Mouse (Mus musculus) sigmoid colon, adult 10 weeks (tissue): ENCODE data around the gene Arpc4. TPM values are rescaled to one million over a fixed set of nuclear protein-coding genes. Genes with fewer than 3 reads are reported as not detected.

ENCODE experiments used
- polyA plus RNA-seq: library from polyadenylated mRNA; stranded (reverse); fragments of 350-450 nt; fragmentation: Illumina TruSeq; extraction: RNeasy Lipid Tissue Mini Kit (QIAGEN cat#74804); gene quantifications from one replicate; pipeline ENCODE4 v1.2.3, GENCODE M21; 2014; ENCODE audit warnings: low read depth, low replicate concordance

The Arpc4 gene
- 110 TPM for polyA plus RNA-seq

DNA sequence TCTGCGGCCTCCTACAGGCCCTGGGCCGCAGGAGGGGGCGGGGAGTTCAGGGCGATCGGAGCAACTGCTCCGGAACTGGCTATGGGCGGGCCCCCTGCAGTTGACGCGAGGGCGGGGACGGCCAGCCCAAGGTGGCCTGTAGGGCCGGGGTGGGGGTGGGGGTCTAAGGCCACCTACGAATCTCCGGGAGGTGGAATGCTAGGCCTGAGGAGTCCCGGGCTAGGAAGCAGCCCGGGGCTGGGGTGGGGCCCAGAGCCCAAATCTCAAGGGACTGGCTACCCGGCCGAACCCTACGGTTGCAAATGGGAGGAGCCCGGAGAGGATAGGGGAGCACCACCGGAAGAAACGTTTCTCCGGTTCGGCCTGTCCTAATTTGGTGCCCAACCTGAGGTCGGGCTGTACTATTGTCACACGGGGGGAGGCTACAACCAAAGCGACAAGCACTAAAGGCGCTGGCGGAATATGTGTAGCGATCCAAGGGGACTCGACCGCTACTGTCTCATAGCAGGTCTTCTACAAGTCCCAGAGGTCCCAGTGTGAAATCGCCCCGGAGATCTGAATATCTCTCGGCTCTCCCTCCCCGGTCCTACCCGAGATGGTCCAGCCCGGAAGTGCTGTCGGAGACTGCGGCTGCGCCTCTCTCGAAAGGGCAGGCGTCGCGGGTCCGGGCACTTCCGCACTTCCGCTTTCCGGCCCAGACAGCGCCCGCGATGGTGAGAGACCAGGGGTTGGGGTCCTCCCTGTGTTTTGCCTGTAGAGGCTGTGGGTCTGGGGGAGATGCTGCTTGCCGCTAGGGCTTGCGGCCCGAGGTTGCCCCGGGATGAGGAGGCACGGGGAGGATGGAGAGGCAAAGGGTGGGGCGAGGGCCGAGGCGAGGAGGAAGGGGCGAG lies at the start of gene Arpc4, which contains the start of gene Tada3:
Arpc4 (plus strand) TSS at position 620 of the 890 bp plus-strand sequence.
Tada3 (minus strand) TSS at position 388 of the 890 bp plus-strand sequence.

GRCm38 (mm10) chr6:113343177-113344092 lies 34.5 kb upstream of the Arpc4 start, which contains the start of gene Camk1:
TSS of gene Camk1 (minus strand) at chr6:113343984.

GRCm38 (mm10) chr6:113388960-113389359 lies 11.0 kb downstream of the Arpc4 start, which contains the start of gene Ttll3:
TSS of gene Ttll3 (plus strand) at chr6:113389260.

DNA sequence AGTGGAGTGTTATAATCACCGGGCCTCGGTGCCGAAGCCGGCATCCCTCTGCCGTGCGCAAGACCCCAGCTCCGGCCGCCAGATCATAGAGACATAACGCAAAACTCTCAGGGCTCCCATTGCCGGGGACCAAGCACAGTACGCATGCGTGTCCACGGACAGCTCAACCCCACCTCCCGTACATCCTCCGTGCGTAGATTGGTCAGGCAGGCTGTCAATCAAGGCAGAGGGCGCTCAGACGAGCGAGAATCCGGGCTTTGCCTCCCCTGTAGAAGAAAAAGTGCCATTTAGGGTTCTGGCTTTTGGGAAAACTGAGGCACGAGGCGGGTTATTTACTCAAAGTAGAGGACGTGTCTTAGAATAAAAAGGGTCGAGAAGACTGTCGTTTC lies 41.3 kb downstream of the Arpc4 start, which contains the start of gene Rpusd3:
Rpusd3 (minus strand) TSS at position 142 of the 389 bp plus-strand sequence.

DNA sequence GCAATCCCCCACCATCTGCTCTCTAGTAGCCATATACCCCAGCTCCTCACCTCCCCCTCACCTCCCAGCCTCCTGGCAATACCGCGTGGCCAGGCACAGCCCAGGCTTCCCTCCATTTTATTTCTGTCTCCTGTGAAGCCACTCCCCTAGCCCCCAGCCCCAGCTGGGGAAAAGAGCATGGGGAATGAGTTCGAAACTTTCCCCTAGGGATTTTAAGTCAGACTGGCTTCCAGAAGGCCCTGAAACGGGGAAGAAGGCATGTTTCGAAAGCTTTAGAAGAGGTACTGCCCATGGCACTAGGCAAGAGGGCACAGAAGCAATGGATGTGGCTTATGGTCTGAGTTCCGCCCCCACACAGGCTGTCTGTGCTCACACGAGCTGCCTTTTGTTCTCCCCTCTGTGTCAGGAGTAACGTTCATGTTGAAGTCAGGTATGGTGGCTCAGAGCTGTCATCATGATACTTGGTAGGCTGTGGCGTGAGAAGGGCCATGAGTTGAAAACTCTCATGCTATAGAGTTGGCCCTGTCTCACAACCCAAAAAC lies 57.8 kb downstream of the Arpc4 start, which contains the start of gene Cidec:
Cidec (minus strand) TSS at position 97 of the 542 bp plus-strand sequence.

Other genes starting within 250 kb of the Arpc4 start
- 0.25 TPM for gene Lhfpl4, start 182.7 kb upstream of the Arpc4 start, polyA plus RNA-seq
- 24.4 TPM for gene Mtmr14, start 140.3 kb upstream of the Arpc4 start, polyA plus RNA-seq
- gene Cpne9, start 95.8 kb upstream of the Arpc4 start, polyA plus RNA-seq, result not detected
- gene Brpf1, start 71.0 kb upstream of the Arpc4 start, polyA plus RNA-seq, result 5.7 TPM
- gene Ogg1, start 51.1 kb upstream of the Arpc4 start, polyA plus RNA-seq, result 3.8 TPM
- gene Camk1, start 34.1 kb upstream of the Arpc4 start, polyA plus RNA-seq, result 20.0 TPM
- 2.2 TPM for gene Tada3, start 232 bp upstream of the Arpc4 start, polyA plus RNA-seq
- 3.0 TPM for gene Ttll3, start 11.1 kb downstream of the Arpc4 start, polyA plus RNA-seq
- not detected for gene Rpusd3, start 41.2 kb downstream of the Arpc4 start, polyA plus RNA-seq
- 0.69 TPM for gene Cidec, start 57.6 kb downstream of the Arpc4 start, polyA plus RNA-seq
- gene Jagn1, start 64.5 kb downstream of the Arpc4 start, polyA plus RNA-seq, result 17.2 TPM
- gene Il17re, start 80.4 kb downstream of the Arpc4 start, polyA plus RNA-seq, result 8.7 TPM
- gene Il17rc, start 93.3 kb downstream of the Arpc4 start, polyA plus RNA-seq, result 3.8 TPM
- gene Creld1, start 105.2 kb downstream of the Arpc4 start, polyA plus RNA-seq, result 1.8 TPM
- not detected for gene Prrt3, start 123.8 kb downstream of the Arpc4 start, polyA plus RNA-seq
- 76.8 TPM for gene Emc3, start 153.5 kb downstream of the Arpc4 start, polyA plus RNA-seq
- gene Fancd2, start 153.6 kb downstream of the Arpc4 start, polyA plus RNA-seq, result 2.5 TPM
- gene Fancd2os, start 222.6 kb downstream of the Arpc4 start, polyA plus RNA-seq, result not detected
- gene Brk1, start 226.7 kb downstream of the Arpc4 start, polyA plus RNA-seq, result 49.6 TPM
- gene Vhl, start 245.8 kb downstream of the Arpc4 start, polyA plus RNA-seq, result 24.3 TPM